25 mouse cellular contexts compared by ENCODE assay signal in genomic region chr8:123820780-123821179, GRCm38 (mm10). TPM values are rescaled to one million over a fixed set of nuclear protein-coding genes. Genes with fewer than 3 reads are reported as not detected.
DNase-seq lines count a peak whose midpoint lies in the region; ATAC-seq and TF ChIP-seq lines count a peak whose summit lies in the region.
"Had no signal": no experiment of that assay in that cellular context is flagged by ENCODE, and none has a peak within 500 bp of the region (broad histone marks: within the 10 kb centered on the region; RNA-seq: fewer than 3 reads in every experiment).

No protein-coding gene starts in this region.

- no peak for TF ChIP-seq POLR2A in liver, adult 2 months (IDR thresholded peaks at IDR 0.05; ENCODE audit: extremely low read depth, insufficient read depth, low read length)

- ATAC-seq in intestine, postnatal 0 days, result peak; percentile 12; the same call in 1 of the 2 replicates
- ATAC-seq in liver, embryonic 15.5 days (ENCODE audit: insufficient read depth), result no peak
- ATAC-seq in midbrain, embryonic 16.5 days, result no peak
- ATAC-seq: forebrain, embryonic 14.5 days had no signal

- H3K9ac ChIP-seq in liver, adult 2 months (ENCODE audit: low read depth, low read length), result peak overlapping the region; percentile 20
- H3K9ac ChIP-seq in intestine, postnatal 0 days (ENCODE audit: low read depth, low read length), result peak overlapping the region; percentile 28; the same call in 1 of the 2 replicates
- H3K9ac ChIP-seq in liver, embryonic 15.5 days, result no peak overlapping the region; the same call in 1 of the 2 replicates
- no peak overlapping the region for H3K9ac ChIP-seq in midbrain, embryonic 16.5 days (ENCODE audit: low read depth, low read length)
- H3K9ac ChIP-seq: hindbrain, embryonic 13.5 days; limb, embryonic 15.5 days; midbrain, embryonic 12.5 days; neural tube, embryonic 13.5 days; stomach, embryonic 15.5 days had no signal

- TF ChIP-seq CTCF in liver, adult 2 months (IDR thresholded peaks at IDR 0.05; ENCODE audit: low read depth, low read length), result no peak
- no peak for TF ChIP-seq CTCF in intestine, postnatal 0 days (IDR thresholded peaks at IDR 0.05; ENCODE audit: low read depth)

- peaks cover 2% of the 10 kb centered on the region; the same call in 1 of the 2 replicates for H3K36me3 ChIP-seq in liver, adult 2 months (ENCODE audit: control insufficient read depth, insufficient read depth, low read length)
- H3K36me3 ChIP-seq in intestine, postnatal 0 days (ENCODE audit: control insufficient read depth, insufficient read depth), result peaks cover 28% of the 10 kb centered on the region
- peaks cover 31% of the 10 kb centered on the region for H3K36me3 ChIP-seq in liver, embryonic 15.5 days (replicated peaks)
- no peaks in the 10 kb centered on the region; the same call in 1 of the 2 replicates for H3K36me3 ChIP-seq in midbrain, embryonic 16.5 days (ENCODE audit: control insufficient read depth, insufficient read depth, low read length)
- H3K36me3 ChIP-seq: stomach, embryonic 15.5 days had no signal

- H3K79me2 ChIP-seq in liver, adult 2 months (ENCODE audit: control insufficient read depth, insufficient read depth, low read length), result peaks cover 24% of the 10 kb centered on the region; the same call in 1 of the 2 replicates

- DNase-seq in liver, adult 2 months (ENCODE audit: extremely low read depth, low read depth, low spot score), result peak; percentile 74
- no peak for DNase-seq in liver
- no peak for DNase-seq in urinary bladder, postnatal 4 days (ENCODE audit: low spot score in 2 of 2)
- no peak for DNase-seq in heart, postnatal 10 days
- DNase-seq: adrenal gland, postnatal 25 days; cerebellum, adult 18-20 months; cerebellum, postnatal 10 days; gastrocnemius, postnatal 25 days; heart, adult 11 months; heart, postnatal 4 days; lung, postnatal 4 days; thymus, postnatal 25 days had no signal

- peak overlapping the region; percentile 30; the same call in 1 of the 2 replicates for H3K4me2 ChIP-seq in intestine, postnatal 0 days (replicated peaks; ENCODE audit: low read depth)
- H3K4me2 ChIP-seq in liver, embryonic 15.5 days, result peak overlapping the region; percentile 58
- no peak overlapping the region for H3K4me2 ChIP-seq in midbrain, embryonic 16.5 days (ENCODE audit: low read length)
- H3K4me2 ChIP-seq: hindbrain, embryonic 13.5 days; limb, embryonic 15.5 days; midbrain, embryonic 12.5 days; neural tube, embryonic 13.5 days; stomach, embryonic 15.5 days had no signal

- H3K4me3 ChIP-seq in liver, adult 2 months (ENCODE audit: insufficient read depth, low read depth, low read length), result peak overlapping the region; percentile 3; the same call in 1 of the 2 replicates
- no peak overlapping the region for H3K4me3 ChIP-seq in intestine, postnatal 0 days (ENCODE audit: low read depth, low read length)
- H3K4me3 ChIP-seq in liver, embryonic 15.5 days (replicated peaks), result no peak overlapping the region
- H3K4me3 ChIP-seq in midbrain, embryonic 16.5 days (ENCODE audit: low read depth, low read length), result no peak overlapping the region
- H3K4me3 ChIP-seq: heart, embryonic 10.5 days; hindbrain, embryonic 13.5 days; limb, embryonic 10.5 days; limb, embryonic 15.5 days; megakaryocyte, embryonic 14.5 days; midbrain, embryonic 12.5 days; neural tube, embryonic 13.5 days; stomach, embryonic 15.5 days had no signal

- H3K27me3 ChIP-seq in liver, adult 2 months (ENCODE audit: control insufficient read depth, insufficient read depth, low read length), result no peaks in the 10 kb centered on the region
- no peaks in the 10 kb centered on the region for H3K27me3 ChIP-seq in intestine, postnatal 0 days (replicated peaks; ENCODE audit: control insufficient read depth, insufficient read depth, low read length)
- H3K27me3 ChIP-seq in liver, embryonic 15.5 days, result no peaks in the 10 kb centered on the region
- no peaks in the 10 kb centered on the region for H3K27me3 ChIP-seq in midbrain, embryonic 16.5 days (ENCODE audit: control insufficient read depth, insufficient read depth, low read depth, low read length)
- H3K27me3 ChIP-seq: hindbrain, embryonic 13.5 days; limb, embryonic 15.5 days; megakaryocyte, embryonic 14.5 days; midbrain, embryonic 12.5 days; neural tube, embryonic 13.5 days; stomach, embryonic 15.5 days had no signal

- WGBS in liver, adult 2 months, result 28% methylated on average over 6 of the region's 6 CpGs
- 59% methylated on average over 6 of the region's 6 CpGs for WGBS in intestine, postnatal 0 days
- WGBS in liver, embryonic 15.5 days (ENCODE audit: insufficient replicate concordance), result 42% methylated on average over 6 of the region's 6 CpGs
- WGBS in midbrain, embryonic 16.5 days, result 95% methylated on average over 6 of the region's 6 CpGs

- intact Hi-C loops in heart, postnatal 10 days (cut with DNase I), result no loop called here

- peak overlapping the region; percentile 88 for H3K27ac ChIP-seq in liver, adult 2 months (replicated peaks; ENCODE audit: insufficient read depth, low read depth, low read length)
- peak overlapping the region; percentile 89 for H3K27ac ChIP-seq in intestine, postnatal 0 days (ENCODE audit: low read depth, low read length)
- peak overlapping the region; percentile 83 for H3K27ac ChIP-seq in liver, embryonic 15.5 days (replicated peaks)
- H3K27ac ChIP-seq in midbrain, embryonic 16.5 days (ENCODE audit: low read length), result no peak overlapping the region
- H3K27ac ChIP-seq: heart, embryonic 10.5 days; hindbrain, embryonic 13.5 days; kidney, postnatal 0 days; limb, embryonic 10.5 days; limb, embryonic 15.5 days; midbrain, embryonic 12.5 days; neural tube, embryonic 13.5 days; stomach, embryonic 15.5 days had no signal

- H3K4me1 ChIP-seq in liver, adult 2 months (ENCODE audit: control insufficient read depth, insufficient read depth, low read length), result peaks cover 28% of the 10 kb centered on the region
- peaks cover 6% of the 10 kb centered on the region; the same call in 1 of the 2 replicates for H3K4me1 ChIP-seq in intestine, postnatal 0 days (replicated peaks; ENCODE audit: control insufficient read depth, insufficient read depth, low read length)
- H3K4me1 ChIP-seq in liver, embryonic 15.5 days (replicated peaks), result peaks cover 75% of the 10 kb centered on the region
- no peaks in the 10 kb centered on the region for H3K4me1 ChIP-seq in midbrain, embryonic 16.5 days (ENCODE audit: control insufficient read depth, insufficient read depth, low read length)
- H3K4me1 ChIP-seq: limb, embryonic 10.5 days; limb, embryonic 15.5 days; midbrain, embryonic 12.5 days; stomach, embryonic 15.5 days had no signal

- no peaks in the 10 kb centered on the region for H3K9me3 ChIP-seq in intestine, postnatal 0 days (ENCODE audit: control insufficient read depth)
- no peaks in the 10 kb centered on the region for H3K9me3 ChIP-seq in liver, embryonic 15.5 days (replicated peaks)
- H3K9me3 ChIP-seq in midbrain, embryonic 16.5 days (replicated peaks; ENCODE audit: control insufficient read depth, low read length, poor library complexity, severe bottlenecking), result no peaks in the 10 kb centered on the region
- H3K9me3 ChIP-seq: heart, embryonic 10.5 days; hindbrain, embryonic 13.5 days; limb, embryonic 10.5 days; limb, embryonic 15.5 days; neural tube, embryonic 13.5 days; stomach, embryonic 15.5 days had no signal

RNA-seq across cellular contexts. Expression of gene Rab4a, which starts 15.0 kb away (rescaled TPM):
- 15.4 and 15.7 TPM in 2 replicates for total RNA-seq in liver, adult 2 months (2014; rRNA removed)
- polyA plus RNA-seq in liver, adult 2 months (2012; rRNA removed), result 24.4 and 24.6 TPM in 2 replicates
- 104 TPM in 2 replicates for polyA plus RNA-seq in intestine, postnatal 0 days (2015; fragmentation: Nextera tagmentation; extraction: Ambion mirVana)
- 28.8 and 33.1 TPM in 2 replicates for polyA plus RNA-seq in liver, embryonic 15.5 days (2015; fragmentation: Nextera tagmentation; extraction: Ambion mirVana)
- 79.2 and 81.0 TPM in 2 replicates for polyA plus RNA-seq in midbrain, embryonic 16.5 days (2015; fragmentation: Nextera tagmentation; extraction: Ambion mirVana)
- total RNA-seq in heart, postnatal 10 days (2021), result 1 to 10 TPM; 8.0 to 9.5 TPM

RNA-seq across cellular contexts. Expression of gene Ccsap, which starts 39.2 kb away (rescaled TPM):
- total RNA-seq in liver, adult 2 months (2014; rRNA removed), result 0.09 and 0.34 TPM in 2 replicates
- 0.07 and 0.12 TPM in 2 replicates for polyA plus RNA-seq in liver, adult 2 months (2012; rRNA removed)
- polyA plus RNA-seq in intestine, postnatal 0 days (2015; fragmentation: Nextera tagmentation; extraction: Ambion mirVana), result 1.5 and 1.8 TPM in 2 replicates
- polyA plus RNA-seq in liver, embryonic 15.5 days (2015; fragmentation: Nextera tagmentation; extraction: Ambion mirVana), result 2.8 and 3.2 TPM in 2 replicates
- polyA plus RNA-seq in midbrain, embryonic 16.5 days (2015; fragmentation: Nextera tagmentation; extraction: Ambion mirVana), result 3.8 and 4.1 TPM in 2 replicates
- 1 to 10 TPM; 3.1 to 3.2 TPM for total RNA-seq in heart, postnatal 10 days (2021)

Comparison
In these comparisons a context has a peak if more than half of its experiments do, and no peak if none do; other contexts are left out.
1. H3K9ac ChIP-seq: peak in liver, adult 2 months (single experiment) and intestine, postnatal 0 days (single experiment); none in liver, embryonic 15.5 days (single experiment) and midbrain, embryonic 16.5 days (single experiment).